Mouse (Mus musculus) heart, embryonic 14.5 days (tissue): ENCODE results near the gene Fmo2. TPM values are rescaled to one million over a fixed set of nuclear protein-coding genes. Genes with fewer than 3 reads are reported as not detected.

Source experiments
- ATAC-seq: fragments of 200-750 bp; cut with Nextera tagmentation; 2 replicates; pipeline ENCODE4 v1.8.0; 2017; ENCODE audit warnings: low read depth, moderate TSS enrichment; ENCODE audit not compliant: insufficient number of reproducible peaks, insufficient read depth, low FRiP score
- H3K27ac ChIP-seq, 2 experiments: fragments of 200-500 bp in 1 of 2; fragments of 300-500 bp in 1 of 2; sonication (generic) in 1 of 2; replicated peaks in 1 of 2; 2 replicates each; pipeline ENCODE4 v1.5.1; 2012 to 2014; ENCODE audit warnings: low read depth in 2 of 2, low read length in 2 of 2, control low read depth in 1 of 2, mild to moderate bottlenecking in 1 of 2, mixed read lengths in 1 of 2; ENCODE audit not compliant: control insufficient read depth in 1 of 2, insufficient read depth in 1 of 2
- H3K27me3 ChIP-seq: fragments of 300-500 bp; sonication (generic); 2 replicates; pipeline ENCODE4 v1.6.1; 2014; ENCODE audit warnings: mild to moderate bottlenecking, low read length, control low read depth; ENCODE audit not compliant: control insufficient read depth, insufficient read depth
- H3K36me3 ChIP-seq: fragments of 300-500 bp; sonication (generic); 2 replicates; pipeline ENCODE4 v1.6.1; 2014; ENCODE audit warnings: mild to moderate bottlenecking, control low read depth, low read length, mixed read lengths; ENCODE audit not compliant: control insufficient read depth, insufficient read depth
- H3K4me1 ChIP-seq, 2 experiments: fragments of 200-500 bp in 1 of 2; fragments of 300-500 bp in 1 of 2; sonication (generic) in 1 of 2; 2 replicates each; pipeline ENCODE4 v1.6.1; 2012 to 2014; ENCODE audit warnings: low read length in 2 of 2, control low read depth in 1 of 2, mixed read lengths in 1 of 2; ENCODE audit not compliant: control insufficient read depth in 2 of 2, insufficient read depth in 2 of 2
- H3K4me2 ChIP-seq: fragments of 300-500 bp; sonication (generic); 2 replicates; pipeline ENCODE4 v1.6.1; 2014; ENCODE audit warnings: mild to moderate bottlenecking, low read length
- H3K4me3 ChIP-seq, 2 experiments: fragments of 200-500 bp in 1 of 2; fragments of 300-500 bp in 1 of 2; sonication (generic) in 1 of 2; 2 replicates each; pipeline ENCODE4 v1.5.1; 2012 to 2014; ENCODE audit warnings: low read length in 2 of 2, mild to moderate bottlenecking in 2 of 2, control low read depth in 1 of 2, low read depth in 1 of 2, moderate library complexity in 1 of 2; ENCODE audit not compliant: control insufficient read depth in 1 of 2, insufficient read depth in 1 of 2
- H3K9ac ChIP-seq: fragments of 300-500 bp; sonication (generic); 2 replicates; pipeline ENCODE4 v1.6.1; 2014; ENCODE audit warnings: mild to moderate bottlenecking, low read length
- H3K9me3 ChIP-seq: fragments of 300-500 bp; sonication (generic); 2 replicates; pipeline ENCODE4 v1.6.1; 2016; ENCODE audit warnings: low read length, control low read depth; ENCODE audit not compliant: control insufficient read depth
- WGBS: fragments of 180-500 bp; shearing (Covaris S2); extraction: QIAGEN DNeasy Blood & Tissue Kit; methylation state at CpG from one replicate; pipeline ENCODE4 v1.1.7; 2014; 5-methylcytosine and 5-hydroxymethylcytosine counted together
- polyA plus RNA-seq: library from polyadenylated mRNA; unstranded; fragments of >200 nt; fragmentation: Nextera tagmentation; extraction: Ambion mirVana; gene quantifications from 2 replicates; pipeline ENCODE4 v1.2.1, GENCODE M21; 2014

Fmo2 gene
- polyA plus RNA-seq, 1 experiment from 2014 or later = 8.3 TPM

DNA sequence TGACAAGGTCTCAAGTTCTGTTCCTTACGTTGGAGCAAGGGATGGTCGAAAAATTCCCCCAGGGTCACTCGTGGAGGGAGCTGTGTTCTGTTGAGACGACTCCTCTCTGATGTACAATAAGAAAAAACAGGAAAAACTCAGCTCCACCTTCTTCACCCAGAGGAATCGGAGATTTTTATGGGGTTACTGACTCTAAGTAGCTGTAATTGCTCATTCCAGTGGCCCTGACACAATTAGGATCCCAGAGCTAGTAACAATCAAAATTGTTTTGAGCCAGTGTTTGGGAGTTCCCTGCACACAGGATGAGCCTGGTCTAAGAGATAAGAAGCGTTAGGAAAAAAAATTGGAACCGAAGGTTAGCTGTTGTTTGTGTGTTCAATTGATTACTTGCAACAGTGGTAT lies 32.2 kb downstream of the Fmo2 start, which contains the start of gene Fmo1:
Fmo1 (minus strand) TSS at position 331 of the 402 bp plus-strand sequence.
- WGBS = 45% methylated on average over 7 of the region's 7 CpGs
- H3K4me1 ChIP-seq = no peaks in the 10 kb centered on the region
- H3K9me3 ChIP-seq = peaks cover 4% of the 10 kb centered on the region; the same call in 1 of the 2 replicates
- no peak within 1 kb of the TSS for H3K4me3 ChIP-seq
- H3K36me3 ChIP-seq = no peaks in the 10 kb centered on the region
- ATAC-seq = no peak
- H3K27ac ChIP-seq = no peak within 1 kb of the TSS
- no peak within 1 kb of the TSS for H3K4me2 ChIP-seq
- no peak within 1 kb of the TSS for H3K9ac ChIP-seq
- no peaks in the 10 kb centered on the region for H3K27me3 ChIP-seq

DNA sequence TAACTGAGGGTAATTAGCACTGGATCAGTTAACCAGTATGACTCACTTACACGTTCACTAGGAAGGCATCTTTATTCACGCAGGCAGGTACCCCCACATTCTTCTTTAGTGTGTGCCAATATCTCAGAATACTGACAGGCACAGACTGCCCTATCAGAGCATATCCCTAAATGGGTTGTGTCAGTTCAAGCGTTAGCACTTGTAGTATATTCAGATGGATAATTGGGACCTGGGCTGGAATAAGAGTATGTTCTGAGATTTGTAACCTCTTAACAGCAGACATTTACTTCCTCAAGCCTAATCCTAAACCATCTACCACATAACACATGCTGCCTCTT lies 33.1 kb downstream of the Fmo2 start:
- Histone ChIP-seq H3K27me3 (no peaks in the 10 kb centered on the region), H3K36me3 (no peaks in the 10 kb centered on the region), H3K9me3 (peaks cover 4% of the 10 kb centered on the region; the same call in 1 of the 2 replicates), H3K4me3 (no peak overlapping the region), H3K4me2 (no peak overlapping the region), H3K9ac (no peak overlapping the region), H3K4me1 (no peaks in the 10 kb centered on the region), H3K27ac (no peak overlapping the region)
- 55% methylated on average over 3 of the region's 3 CpGs for WGBS
- no peak for ATAC-seq

DNA sequence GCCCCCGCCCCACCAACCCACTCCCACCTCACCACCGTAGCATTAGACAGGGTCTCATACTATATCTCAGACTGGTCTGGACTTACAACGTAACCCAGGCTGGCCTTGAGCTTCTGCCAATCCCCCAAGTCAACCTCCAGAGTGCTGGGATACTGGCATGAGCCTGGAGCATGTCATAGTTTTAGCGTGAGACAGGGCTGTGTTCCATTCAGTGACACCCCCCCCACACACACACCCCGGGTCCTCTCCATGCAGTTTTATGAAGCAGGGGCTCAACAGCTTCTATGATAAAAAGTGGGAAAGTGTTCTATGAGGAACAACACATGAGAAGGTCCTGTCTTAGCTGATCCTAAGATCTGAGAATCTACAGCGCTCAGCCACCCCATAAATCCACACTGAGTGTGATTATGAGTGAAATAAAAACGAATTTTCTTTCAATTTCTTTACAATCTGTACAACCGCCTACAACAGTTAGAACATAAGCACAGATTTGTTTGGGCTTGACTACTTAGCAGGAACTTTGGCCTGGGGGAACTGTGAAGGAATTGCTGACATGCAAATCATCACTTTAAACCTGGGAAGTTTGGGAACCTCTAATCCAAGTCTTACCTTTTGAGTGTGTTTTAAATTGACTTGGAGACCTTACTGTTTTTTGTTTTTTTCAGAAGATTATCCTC lies 33.6 kb downstream of the Fmo2 start:
- peaks cover 4% of the 10 kb centered on the region; the same call in 1 of the 2 replicates for H3K9me3 ChIP-seq
- no peak overlapping the region for H3K9ac ChIP-seq
- H3K27ac ChIP-seq = no peak overlapping the region
- WGBS = 68% methylated on average over 8 of the region's 8 CpGs
- no peaks in the 10 kb centered on the region for H3K4me1 ChIP-seq
- no peak overlapping the region for H3K4me3 ChIP-seq
- H3K36me3 ChIP-seq = no peaks in the 10 kb centered on the region
- H3K27me3 ChIP-seq = no peaks in the 10 kb centered on the region
- no peak overlapping the region for H3K4me2 ChIP-seq
- ATAC-seq = no peak

DNA sequence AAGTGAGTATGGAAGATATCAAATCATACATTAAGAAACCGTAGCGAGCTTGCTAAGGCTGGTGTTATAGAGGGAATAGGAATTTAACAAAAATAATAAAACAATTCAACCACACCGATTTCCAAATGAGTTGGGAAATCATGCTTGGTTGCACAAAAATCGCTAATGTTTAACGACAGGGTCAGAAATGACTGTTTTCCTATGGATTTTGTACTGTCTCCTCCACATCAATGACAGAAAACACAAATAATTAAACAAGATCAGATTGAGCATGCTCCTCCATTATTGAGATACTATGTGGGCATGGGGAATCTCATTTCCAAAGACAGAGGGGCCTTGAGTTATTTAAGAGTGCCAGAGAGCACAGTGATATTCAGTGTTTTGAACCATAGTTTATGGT lies 34.2 kb downstream of the Fmo2 start:
- Histone ChIP-seq H3K9ac (no peak overlapping the region), H3K4me2 (no peak overlapping the region), H3K9me3 (peaks cover 4% of the 10 kb centered on the region; the same call in 1 of the 2 replicates), H3K27ac (no peak overlapping the region), H3K4me1 (no peaks in the 10 kb centered on the region), H3K4me3 (no peak overlapping the region), H3K27me3 (no peaks in the 10 kb centered on the region), H3K36me3 (no peaks in the 10 kb centered on the region)
- no peak for ATAC-seq
- WGBS = 88% methylated on average over 5 of the region's 5 CpGs

DNA sequence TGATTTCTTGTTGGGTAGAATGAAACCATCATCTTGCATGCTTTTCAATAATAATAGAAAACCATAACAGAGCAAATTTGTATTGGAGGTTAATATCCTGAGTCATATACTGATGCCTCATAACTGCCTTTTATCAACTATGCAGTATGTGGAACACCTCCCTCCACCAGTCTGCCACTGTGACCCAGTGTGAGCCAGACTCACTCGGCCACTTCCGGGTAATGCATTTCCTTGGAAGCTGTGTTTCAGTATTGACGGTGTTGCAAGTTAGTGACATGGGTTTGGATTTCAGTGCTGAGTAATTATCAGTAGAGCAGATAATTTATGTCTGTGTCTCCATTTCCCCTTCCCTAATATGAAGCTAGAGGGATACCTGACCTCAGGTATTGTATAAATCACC lies 34.9 kb downstream of the Fmo2 start:
- 83% methylated on average over 3 of the region's 3 CpGs for WGBS
- Histone ChIP-seq H3K4me1 (no peaks in the 10 kb centered on the region), H3K36me3 (no peaks in the 10 kb centered on the region), H3K27me3 (no peaks in the 10 kb centered on the region), H3K4me3 (no peak overlapping the region), H3K9ac (no peak overlapping the region), H3K27ac (no peak overlapping the region), H3K9me3 (peaks cover 4% of the 10 kb centered on the region; the same call in 1 of the 2 replicates), H3K4me2 (no peak overlapping the region)
- no peak for ATAC-seq

DNA sequence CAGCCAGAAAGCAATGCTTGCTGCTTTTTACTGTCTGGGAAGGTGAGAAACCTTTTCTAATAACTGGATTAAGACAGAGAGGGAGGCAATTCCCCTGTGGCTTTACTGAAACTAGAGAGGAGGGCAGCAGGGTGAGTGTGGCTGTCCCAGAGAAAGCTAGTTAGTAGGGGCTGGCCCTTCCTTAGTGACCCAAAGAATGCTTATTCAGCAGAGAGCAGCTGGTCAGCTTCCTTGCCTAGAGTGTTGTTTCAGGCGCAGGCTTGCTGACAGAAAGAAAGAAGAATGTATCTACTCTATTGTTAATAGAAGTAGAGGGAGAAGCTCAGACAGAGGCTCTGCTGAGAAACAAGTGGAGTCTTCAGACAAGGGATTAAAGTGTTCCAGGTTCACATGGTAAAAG lies 36.2 kb downstream of the Fmo2 start:
- Histone ChIP-seq H3K36me3 (no peaks in the 10 kb centered on the region), H3K9me3 (no peaks in the 10 kb centered on the region), H3K9ac (no peak overlapping the region), H3K4me2 (no peak overlapping the region), H3K27me3 (no peaks in the 10 kb centered on the region), H3K4me3 (no peak overlapping the region), H3K4me1 (no peaks in the 10 kb centered on the region), H3K27ac (no peak overlapping the region)
- WGBS = 44% methylated on average over 1 of the region's 1 CpGs
- ATAC-seq = no peak

DNA sequence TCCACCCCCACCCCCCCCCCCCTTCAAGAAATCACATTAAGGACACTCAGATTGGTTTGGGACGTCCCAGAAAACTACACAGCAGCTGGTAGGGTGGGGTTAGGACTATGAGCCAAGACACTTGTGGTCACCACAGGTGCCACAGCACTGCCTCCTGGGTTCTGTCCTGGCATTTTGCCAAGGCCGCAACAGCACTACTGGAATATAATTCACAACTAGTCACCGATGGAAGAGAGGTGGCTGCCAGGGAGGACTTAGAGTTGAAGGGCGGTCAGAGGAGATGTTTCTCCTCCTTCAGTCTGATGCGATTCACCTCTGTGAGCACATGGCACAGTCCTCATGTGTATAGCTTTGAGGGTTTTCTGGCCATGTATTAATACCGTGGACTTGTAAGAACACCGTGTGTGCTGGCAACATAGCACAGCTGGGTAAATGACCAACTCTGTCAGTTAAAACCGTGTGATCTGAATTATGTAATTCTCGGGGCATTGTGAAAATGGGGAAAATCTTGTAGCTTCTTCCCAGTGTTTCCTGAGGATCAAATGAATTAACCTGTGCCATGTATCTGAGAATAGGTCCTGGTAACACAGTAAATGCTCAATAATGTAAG lies 38.4 kb downstream of the Fmo2 start:
- H3K9ac ChIP-seq = no peak overlapping the region
- H3K36me3 ChIP-seq = no peaks in the 10 kb centered on the region
- no peak for ATAC-seq
- no peaks in the 10 kb centered on the region for H3K4me1 ChIP-seq
- H3K4me2 ChIP-seq = no peak overlapping the region
- 78% methylated on average over 9 of the region's 9 CpGs for WGBS
- H3K27ac ChIP-seq = no peak overlapping the region
- no peaks in the 10 kb centered on the region for H3K9me3 ChIP-seq
- no peak overlapping the region for H3K4me3 ChIP-seq
- no peaks in the 10 kb centered on the region for H3K27me3 ChIP-seq

DNA sequence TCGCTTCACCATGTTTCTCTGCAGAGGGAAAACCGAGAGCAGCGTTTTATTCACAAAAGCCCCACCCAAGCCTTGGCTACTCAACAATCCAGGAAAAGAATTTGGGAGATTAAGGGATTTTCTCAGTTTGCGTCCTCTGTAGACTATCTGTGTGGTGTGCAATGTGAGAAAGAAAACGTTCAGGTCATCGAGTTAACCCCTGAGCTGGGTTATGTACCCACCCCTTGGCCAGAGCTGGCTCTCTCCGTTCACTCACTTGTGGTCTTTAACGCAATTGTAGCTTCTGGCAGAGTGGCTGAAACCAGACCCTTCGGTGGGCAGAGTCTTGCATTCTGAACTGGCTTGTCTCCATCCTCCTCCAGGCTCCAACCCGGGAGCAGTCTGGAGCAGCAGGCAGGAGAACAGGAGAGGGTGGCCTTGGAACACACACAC lies 39.0 kb downstream of the Fmo2 start:
- Histone ChIP-seq H3K4me3 (no peak overlapping the region), H3K4me1 (no peaks in the 10 kb centered on the region), H3K9ac (no peak overlapping the region), H3K36me3 (no peaks in the 10 kb centered on the region), H3K9me3 (no peaks in the 10 kb centered on the region), H3K27ac (no peak overlapping the region), H3K4me2 (no peak overlapping the region), H3K27me3 (no peaks in the 10 kb centered on the region)
- no peak for ATAC-seq
- WGBS = 62% methylated on average over 10 of the region's 10 CpGs
